ENCODE assay signal across 22 mouse cellular contexts in the genomic region with DNA sequence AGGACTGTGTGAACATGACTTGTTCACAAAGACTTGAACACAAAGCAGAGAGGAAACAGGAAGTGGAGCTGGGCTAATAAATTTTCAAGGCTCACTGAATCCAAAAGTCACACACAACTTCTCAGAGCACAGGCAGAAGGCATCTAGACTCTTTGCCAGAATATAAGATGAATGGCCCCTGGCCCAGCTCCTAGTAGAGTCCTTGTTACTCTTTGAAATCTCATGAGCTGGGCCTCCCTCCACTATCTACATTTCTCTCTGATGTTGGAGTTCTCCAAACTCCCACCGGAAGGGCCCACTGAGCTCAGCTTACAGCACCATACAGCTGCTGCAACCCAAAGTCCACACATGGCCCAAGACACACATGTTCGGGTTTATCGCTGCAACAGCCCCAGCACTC.
"Had no signal": no experiment of that assay in that cellular context is flagged by ENCODE, and none has a peak within 500 bp of the region (broad histone marks: within the 10 kb centered on the region; RNA-seq: fewer than 3 reads in every experiment).

No protein-coding gene starts in this region.

- ATAC-seq: inflammation-experienced regulatory T-cells, adult 6 months; intestine, embryonic 16.5 days; liver, postnatal 0 days; lung, postnatal 0 days; midbrain, embryonic 15.5 days had no signal

- H3K36me3 ChIP-seq: limb, embryonic 12.5 days; limb, embryonic 15.5 days; midbrain, embryonic 12.5 days; midbrain, embryonic 15.5 days; neural tube, embryonic 13.5 days had no signal

- H3K27me3 ChIP-seq: limb, embryonic 12.5 days; limb, embryonic 15.5 days; midbrain, embryonic 12.5 days; midbrain, embryonic 15.5 days; neural tube, embryonic 13.5 days had no signal

- DNase-seq: kidney, adult 8-10 months; kidney, postnatal 36 days; left cerebral cortex, postnatal 4 days; liver, postnatal 0 days; retina, postnatal 1 day; right cerebral cortex, postnatal 25 days; spleen, adult 18-20 months; thymus, adult 2 months; thymus, postnatal 14 days; thymus, postnatal 4 days had no signal

- H3K4me2 ChIP-seq: limb, embryonic 12.5 days; limb, embryonic 15.5 days; liver, embryonic 11.5 days; midbrain, embryonic 12.5 days; midbrain, embryonic 15.5 days; neural tube, embryonic 13.5 days had no signal

- H3K4me3 ChIP-seq: limb, embryonic 12.5 days; limb, embryonic 15.5 days; midbrain, embryonic 12.5 days; midbrain, embryonic 15.5 days; myocyte; neural tube, embryonic 13.5 days had no signal

- H3K27ac ChIP-seq: limb, embryonic 12.5 days; limb, embryonic 15.5 days; liver, embryonic 14.5 days; macrophage; midbrain, embryonic 12.5 days; midbrain, embryonic 15.5 days; neural tube, embryonic 13.5 days had no signal

- H3K9ac ChIP-seq: limb, embryonic 12.5 days; limb, embryonic 15.5 days; liver, embryonic 14.5 days; liver, postnatal 0 days; midbrain, embryonic 12.5 days; midbrain, embryonic 15.5 days; neural tube, embryonic 13.5 days had no signal

- H3K4me1 ChIP-seq: limb, embryonic 12.5 days; limb, embryonic 15.5 days; midbrain, embryonic 12.5 days; midbrain, embryonic 15.5 days had no signal

- H3K9me3 ChIP-seq: limb, embryonic 12.5 days; limb, embryonic 15.5 days; midbrain, embryonic 12.5 days; midbrain, embryonic 15.5 days; neural tube, embryonic 13.5 days had no signal
